Mouse (Mus musculus) ES-E14 (cell line): ENCODE data around the gene Tulp1.

Source experiments
- CHD2 ChIP-seq: IDR thresholded peaks from 2 replicates; pipeline ENCODE4 v1.6.1; 2014; ENCODE audit warnings: mild to moderate bottlenecking, low read depth, low read length, inconsistent platforms
- HCFC1 ChIP-seq: IDR thresholded peaks from 2 replicates; pipeline ENCODE4 v1.6.1; 2012; ENCODE audit warnings: low read length, inconsistent platforms, borderline replicate concordance; ENCODE audit not compliant: insufficient read depth
- MAFK ChIP-seq: IDR thresholded peaks from 2 replicates; pipeline ENCODE4 v1.6.1; 2014; ENCODE audit warnings: mild to moderate bottlenecking, low read depth, low read length, inconsistent platforms; ENCODE audit not compliant: insufficient read depth
- ZC3H11A ChIP-seq: IDR thresholded peaks from 2 replicates; pipeline ENCODE4 v1.6.1; 2012; ENCODE audit warnings: low read depth, mild to moderate bottlenecking, inconsistent platforms, low read length, borderline replicate concordance
- ZNF384 ChIP-seq: IDR thresholded peaks from 2 replicates; pipeline ENCODE4 v1.6.1; 2012; ENCODE audit warnings: low read depth, low read length, inconsistent platforms

- TF ChIP-seq ZC3H11A, result no peak
- TF ChIP-seq HCFC1, result no peak
- no peak for TF ChIP-seq CHD2
- no peak for TF ChIP-seq ZNF384
- TF ChIP-seq MAFK, result no peak
Observed at GRCm38 (mm10) chr17:28345882-28346281, 19.1 kb downstream of the Tulp1 start.
